Mouse (Mus musculus): ENCODE results near the gene Ddx49.

DNA sequence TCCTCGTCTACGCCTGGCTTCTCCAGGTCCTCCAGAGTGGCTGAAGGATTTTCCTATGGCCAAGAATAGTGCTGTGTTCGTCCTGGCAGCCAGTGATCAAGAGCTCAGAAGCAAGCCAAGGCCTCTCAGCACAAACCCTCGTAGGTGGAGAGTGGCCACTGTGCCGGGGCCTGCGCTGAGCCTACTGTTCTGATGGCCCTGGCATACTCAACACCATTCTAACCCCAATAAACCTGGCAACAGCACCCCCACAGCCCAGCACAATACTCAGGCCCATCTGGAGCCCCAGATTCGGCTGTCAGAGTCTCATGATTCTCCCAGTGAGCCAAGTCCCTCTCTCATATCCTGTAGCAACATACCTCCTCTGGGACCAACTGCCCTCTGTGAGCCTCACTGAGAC lies 38.4 kb upstream of the Ddx49 start:
- TF ChIP-seq GATA1 (IDR thresholded peaks at IDR 0.05; ENCODE audit: low read length) = no peak
- TF ChIP-seq TAL1 (IDR thresholded peaks at IDR 0.05; ENCODE audit: low read length) = no peak

All from erythroblast, embryonic 14.5 days (primary cell).